In the genomic region with DNA sequence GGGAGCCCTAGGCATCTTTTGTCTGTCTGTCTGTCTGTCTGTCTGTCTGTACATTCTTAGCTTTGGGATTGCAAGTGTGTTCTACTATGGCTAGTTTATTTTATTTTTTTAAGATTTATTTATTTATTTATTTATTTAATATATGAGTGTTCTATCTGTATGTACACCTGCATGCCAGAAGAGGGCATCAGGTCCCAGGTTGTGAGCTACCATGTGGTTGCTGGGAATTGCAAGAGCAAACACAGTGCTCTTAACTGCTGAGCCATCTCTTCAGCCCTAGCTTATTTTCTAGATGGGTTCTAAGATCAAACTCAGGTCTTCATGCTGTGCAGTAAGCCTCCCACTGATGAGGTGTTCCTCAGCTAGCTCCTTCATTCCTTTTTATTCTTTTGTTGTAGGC, we compare ENCODE assay signal across 11 mouse cellular contexts. TPM values are rescaled to one million over a fixed set of nuclear protein-coding genes. Genes with fewer than 3 reads are reported as not detected.
A peak's percentile ranks its signal among the peaks of the same experiment; 100 is the strongest.
DNase-seq lines count a peak whose midpoint lies in the region; ATAC-seq and TF ChIP-seq lines count a peak whose summit lies in the region.
"Had no signal": no experiment of that assay in that cellular context is flagged by ENCODE, and none has a peak within 500 bp of the region (broad histone marks: within the 10 kb centered on the region; RNA-seq: fewer than 3 reads in every experiment).

No protein-coding gene starts in this region.

- TF ChIP-seq CTCF in intestine, postnatal 0 days (IDR thresholded peaks at IDR 0.05; ENCODE audit: low read depth) = peak; percentile 70

- H3K4me2 ChIP-seq in intestine, postnatal 0 days (replicated peaks; ENCODE audit: low read depth) = no peak overlapping the region
- H3K4me2 ChIP-seq in intestine, embryonic 16.5 days (ENCODE audit: low read depth, low read length) = no peak overlapping the region
- no peak overlapping the region for H3K4me2 ChIP-seq in neural tube, embryonic 15.5 days
- H3K4me2 ChIP-seq: hindbrain, embryonic 15.5 days had no signal

- no peak overlapping the region for H3K27ac ChIP-seq in intestine, postnatal 0 days (ENCODE audit: low read depth, low read length)
- no peak overlapping the region for H3K27ac ChIP-seq in intestine, embryonic 16.5 days (ENCODE audit: low read length)
- no peak overlapping the region for H3K27ac ChIP-seq in neural tube, embryonic 15.5 days (replicated peaks)
- H3K27ac ChIP-seq: hindbrain, embryonic 15.5 days had no signal

- H3K27me3 ChIP-seq in intestine, postnatal 0 days (replicated peaks; ENCODE audit: control insufficient read depth, insufficient read depth, low read length) = no peaks in the 10 kb centered on the region
- H3K27me3 ChIP-seq in intestine, embryonic 16.5 days (replicated peaks; ENCODE audit: control insufficient read depth, insufficient read depth, low read length) = no peaks in the 10 kb centered on the region
- H3K27me3 ChIP-seq in neural tube, embryonic 15.5 days (replicated peaks) = no peaks in the 10 kb centered on the region
- H3K27me3 ChIP-seq: hindbrain, embryonic 15.5 days had no signal

- H3K36me3 ChIP-seq in intestine, postnatal 0 days (ENCODE audit: control insufficient read depth, insufficient read depth) = peaks cover 23% of the 10 kb centered on the region; the same call in 1 of the 2 replicates
- peaks cover 7% of the 10 kb centered on the region; the same call in 1 of the 2 replicates for H3K36me3 ChIP-seq in intestine, embryonic 16.5 days (ENCODE audit: control insufficient read depth, insufficient read depth, low read length)
- peaks cover 60% of the 10 kb centered on the region for H3K36me3 ChIP-seq in neural tube, embryonic 15.5 days

- H3K4me3 ChIP-seq in intestine, postnatal 0 days (ENCODE audit: low read depth, low read length) = no peak overlapping the region
- H3K4me3 ChIP-seq in intestine, embryonic 16.5 days (ENCODE audit: low read length) = no peak overlapping the region
- no peak overlapping the region for H3K4me3 ChIP-seq in neural tube, embryonic 15.5 days (replicated peaks)
- H3K4me3 ChIP-seq: hindbrain, embryonic 15.5 days had no signal

- H3K9ac ChIP-seq in intestine, postnatal 0 days (ENCODE audit: low read depth, low read length) = no peak overlapping the region
- no peak overlapping the region for H3K9ac ChIP-seq in intestine, embryonic 16.5 days (ENCODE audit: low read depth, low read length)
- H3K9ac ChIP-seq in neural tube, embryonic 15.5 days (replicated peaks) = no peak overlapping the region
- H3K9ac ChIP-seq: hindbrain, embryonic 15.5 days had no signal

- DNase-seq in neural tube, embryonic 10.5 days (ENCODE audit: extremely low spot score, low spot score) = no peak
- DNase-seq in ZHBTc4 (ENCODE audit: low read depth, low spot score) = peak; percentile 60
- DNase-seq in retina, embryonic 14.5 days (ENCODE audit: low spot score) = peak; percentile 32
- DNase-seq in heart, adult 8-10 months (ENCODE audit: low spot score) = no peak
- DNase-seq in Muller cell, postnatal 12 days (ENCODE audit: inconsistent ontology term) = no peak
- DNase-seq: gastrocnemius, postnatal 14 days; right cerebral cortex, postnatal 25 days had no signal

- no peaks in the 10 kb centered on the region for H3K9me3 ChIP-seq in intestine, postnatal 0 days (ENCODE audit: control insufficient read depth)
- no peaks in the 10 kb centered on the region for H3K9me3 ChIP-seq in intestine, embryonic 16.5 days (ENCODE audit: control insufficient read depth, low read length)
- H3K9me3 ChIP-seq in neural tube, embryonic 15.5 days (replicated peaks) = no peaks in the 10 kb centered on the region
- H3K9me3 ChIP-seq: hindbrain, embryonic 15.5 days had no signal

- ATAC-seq in intestine, postnatal 0 days = no peak
- ATAC-seq in intestine, embryonic 16.5 days = no peak
- ATAC-seq in neural tube, embryonic 15.5 days (ENCODE audit: low FRiP score) = 0 out of 2 replicates have a peak, but pooled peaks have one; percentile 18

- H3K4me1 ChIP-seq in intestine, postnatal 0 days (replicated peaks; ENCODE audit: control insufficient read depth, insufficient read depth, low read length) = no peaks in the 10 kb centered on the region
- peaks cover 1% of the 10 kb centered on the region; the same call in 1 of the 2 replicates for H3K4me1 ChIP-seq in intestine, embryonic 16.5 days (ENCODE audit: control insufficient read depth, insufficient read depth, low read length)
- peaks cover 6% of the 10 kb centered on the region; the same call in 1 of the 2 replicates for H3K4me1 ChIP-seq in neural tube, embryonic 15.5 days

RNA-seq across cellular contexts. Expression of a gene that starts 9.5 kb away (rescaled TPM):
- 3.2 and 3.9 TPM in 2 replicates for polyA plus RNA-seq in intestine, postnatal 0 days (2015; fragmentation: Nextera tagmentation; extraction: Ambion mirVana)
- 4.5 and 5.3 TPM in 2 replicates for polyA plus RNA-seq in intestine, embryonic 16.5 days (2015; fragmentation: Nextera tagmentation; extraction: Ambion mirVana)
- 20.1 and 24.6 TPM in 2 replicates for polyA plus RNA-seq in neural tube, embryonic 15.5 days (2015; fragmentation: Nextera tagmentation; extraction: Ambion mirVana)
- 10 to 100 TPM in 2 of 4 experiments, 1 to 10 TPM in 2; 5.2 to 11.9 (median 9.4) TPM for total RNA-seq in heart, adult 8-10 months (2022)

RNA-seq across cellular contexts. Expression of a gene that starts 11.7 kb away (rescaled TPM):
- polyA plus RNA-seq in intestine, postnatal 0 days (2015; fragmentation: Nextera tagmentation; extraction: Ambion mirVana) = 1,338 and 1,629 TPM in 2 replicates
- polyA plus RNA-seq in intestine, embryonic 16.5 days (2015; fragmentation: Nextera tagmentation; extraction: Ambion mirVana) = 2,256 and 2,328 TPM in 2 replicates
- 1,563 and 1,690 TPM in 2 replicates for polyA plus RNA-seq in neural tube, embryonic 15.5 days (2015; fragmentation: Nextera tagmentation; extraction: Ambion mirVana)
- total RNA-seq in heart, adult 8-10 months (2022) = 1,000 to 10,000 TPM; 4,410 to 5,784 (median 5,238) TPM

RNA-seq across cellular contexts. Expression of a gene that starts 22.8 kb away (rescaled TPM):
- polyA plus RNA-seq in intestine, postnatal 0 days (2015; fragmentation: Nextera tagmentation; extraction: Ambion mirVana) = 21.9 and 22.6 TPM in 2 replicates
- 59.5 and 66.8 TPM in 2 replicates for polyA plus RNA-seq in intestine, embryonic 16.5 days (2015; fragmentation: Nextera tagmentation; extraction: Ambion mirVana)
- polyA plus RNA-seq in neural tube, embryonic 15.5 days (2015; fragmentation: Nextera tagmentation; extraction: Ambion mirVana) = 47.8 and 58.0 TPM in 2 replicates
- 10 to 100 TPM; 16.5 to 21.5 (median 20.3) TPM for total RNA-seq in heart, adult 8-10 months (2022)

RNA-seq across cellular contexts. Expression of a gene that starts 37.0 kb away (rescaled TPM):
- polyA plus RNA-seq in intestine, postnatal 0 days (2015; fragmentation: Nextera tagmentation; extraction: Ambion mirVana) = 17.9 and 19.0 TPM in 2 replicates
- 67.8 and 78.0 TPM in 2 replicates for polyA plus RNA-seq in intestine, embryonic 16.5 days (2015; fragmentation: Nextera tagmentation; extraction: Ambion mirVana)
- polyA plus RNA-seq in neural tube, embryonic 15.5 days (2015; fragmentation: Nextera tagmentation; extraction: Ambion mirVana) = 38.2 and 56.6 TPM in 2 replicates
- 10 to 100 TPM; 14.3 to 18.7 (median 15.6) TPM for total RNA-seq in heart, adult 8-10 months (2022)

RNA-seq across cellular contexts. Expression of a gene that starts 37.1 kb away (rescaled TPM):
- 270 and 282 TPM in 2 replicates for polyA plus RNA-seq in intestine, postnatal 0 days (2015; fragmentation: Nextera tagmentation; extraction: Ambion mirVana)
- polyA plus RNA-seq in intestine, embryonic 16.5 days (2015; fragmentation: Nextera tagmentation; extraction: Ambion mirVana) = 267 and 284 TPM in 2 replicates
- polyA plus RNA-seq in neural tube, embryonic 15.5 days (2015; fragmentation: Nextera tagmentation; extraction: Ambion mirVana) = 156 and 167 TPM in 2 replicates
- total RNA-seq in heart, adult 8-10 months (2022) = 100 to 1,000 TPM; 313 to 324 (median 318) TPM

Comparison
In these comparisons a context has a peak if more than half of its experiments do, and no peak if none do; other contexts are left out.
1. DNase-seq: peak in ZHBTc4 (single experiment) and retina, embryonic 14.5 days (single experiment); none in neural tube, embryonic 10.5 days (single experiment), heart, adult 8-10 months (single experiment) and Muller cell, postnatal 12 days (single experiment).